8 mouse cellular contexts compared by ENCODE assay signal in the genomic region with DNA sequence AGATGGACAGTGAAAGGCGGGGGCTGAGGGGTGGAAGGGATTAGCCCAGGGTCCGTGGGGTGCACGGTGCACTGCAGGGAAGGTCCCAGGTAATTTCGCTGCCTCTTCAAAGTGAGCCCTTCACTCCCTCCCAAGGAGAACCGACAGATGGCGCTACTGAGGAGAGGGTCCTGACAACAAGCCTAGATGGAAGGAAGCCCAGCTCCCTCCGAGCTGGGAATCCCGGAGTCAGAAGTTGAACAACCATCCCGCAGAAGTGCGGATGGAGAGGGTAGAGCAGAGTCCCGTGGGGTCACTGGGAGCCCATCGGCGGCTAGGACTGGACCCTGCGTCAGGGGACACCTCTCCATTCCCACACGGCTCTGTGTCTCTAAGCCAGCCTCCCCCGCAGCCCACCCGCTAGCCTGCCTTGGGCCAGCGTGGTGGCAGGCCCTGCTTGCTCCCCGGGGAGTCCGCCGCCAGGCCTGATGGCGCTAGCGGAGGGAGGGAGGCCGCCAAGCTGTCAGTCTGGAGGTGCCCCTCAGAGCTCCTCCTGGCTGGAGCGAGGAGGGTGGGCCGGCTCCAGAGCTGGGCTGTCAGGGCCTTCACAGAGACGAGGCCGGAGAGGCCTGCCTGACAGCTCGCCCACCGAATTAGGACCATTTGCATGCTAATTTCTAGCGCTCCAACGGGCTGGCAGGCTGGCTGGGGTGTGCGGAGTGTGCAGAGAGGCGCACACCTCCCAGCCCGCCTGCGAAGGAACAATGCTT.
DNase-seq lines count a peak whose midpoint lies in the region; ATAC-seq and TF ChIP-seq lines count a peak whose summit lies in the region.

No protein-coding gene starts in this region.

- WGBS in heart, postnatal 0 days = 2% methylated on average over 36 of the region's 36 CpGs
- WGBS in lung, embryonic 16.5 days = 2% methylated on average over 36 of the region's 36 CpGs

- TF ChIP-seq EP300 in heart, postnatal 0 days (IDR thresholded peaks at IDR 0.05; ENCODE audit: low read depth) = no peak

- ATAC-seq in heart, postnatal 0 days (ENCODE audit: insufficient read depth, low read depth) = no peak; the same call in 1 of the 2 replicates
- peak; percentile 64 for ATAC-seq in lung, embryonic 16.5 days (ENCODE audit: low read depth)
- no peak for ATAC-seq in megakaryocyte progenitor cell, adult 5-6 weeks (replicated peaks; ENCODE audit: poor library complexity)

- H3K27ac ChIP-seq in ES-E14 (ENCODE audit: insufficient read depth, low read depth, low read length, poor library complexity, severe bottlenecking) = no peak overlapping the region
- H3K27ac ChIP-seq in heart, postnatal 0 days (ENCODE audit: low read depth) = no peak overlapping the region
- H3K27ac ChIP-seq in lung, embryonic 16.5 days (ENCODE audit: low read length) = no peak overlapping the region

- no peaks in the 10 kb centered on the region for H3K9me3 ChIP-seq in ES-E14 (ENCODE audit: control insufficient read depth, insufficient read depth, low read depth, low read length)
- H3K9me3 ChIP-seq in heart, postnatal 0 days (replicated peaks; ENCODE audit: control insufficient read depth, low read length) = no peaks in the 10 kb centered on the region
- no peaks in the 10 kb centered on the region for H3K9me3 ChIP-seq in lung, embryonic 16.5 days (ENCODE audit: control insufficient read depth, low read length)

- peak; percentile 94 for DNase-seq in ES-E14 (ENCODE audit: low read depth, low spot score)
- peak; percentile 19 to 67 for DNase-seq in adrenal gland, adult (ENCODE audit: inconsistent age in 2 of 2, low spot score in 1 of 2)
- peak; percentile 65 for DNase-seq in embryo, embryonic 11.5 days (ENCODE audit: low read depth, low spot score)
- peak; percentile 31 for DNase-seq in heart, postnatal 0 days (ENCODE audit: low spot score)
- DNase-seq in kidney, postnatal 4 days = peak; percentile 84 to 86
- DNase-seq in right cerebral cortex, adult 18-20 months = peak; percentile 33

- 0 out of 2 replicates have a peak, but pooled peaks cover 5% of the 10 kb centered on the region for H3K27me3 ChIP-seq in heart, postnatal 0 days (ENCODE audit: control insufficient read depth, insufficient read depth, low read length)
- H3K27me3 ChIP-seq in lung, embryonic 16.5 days (ENCODE audit: control insufficient read depth, insufficient read depth, low read depth, low read length) = 0 out of 2 replicates have a peak, but pooled peaks cover 2% of the 10 kb centered on the region

- no peaks in the 10 kb centered on the region for H3K36me3 ChIP-seq in ES-E14 (ENCODE audit: control insufficient read depth, insufficient read depth, low read length, poor library complexity, severe bottlenecking)
- H3K36me3 ChIP-seq in heart, postnatal 0 days (replicated peaks; ENCODE audit: control insufficient read depth, insufficient read depth, low read length) = no peaks in the 10 kb centered on the region
- H3K36me3 ChIP-seq in lung, embryonic 16.5 days (ENCODE audit: control insufficient read depth, insufficient read depth, low read length) = no peaks in the 10 kb centered on the region

- peak overlapping the region; percentile 42 for H3K9ac ChIP-seq in ES-E14 (ENCODE audit: insufficient read depth, low read depth, low read length, poor library complexity, severe bottlenecking)
- no peak overlapping the region for H3K9ac ChIP-seq in heart, postnatal 0 days (replicated peaks; ENCODE audit: low read depth, low read length)
- peak overlapping the region; percentile 41 for H3K9ac ChIP-seq in lung, embryonic 16.5 days (ENCODE audit: low read length)

- in situ Hi-C loops in ES-E14 (cut with MboI; ENCODE audit: low sequenced_read_pairs in 2 of 2, unreplicated experiment in 2 of 2) = no loop called here

- H3K4me2 ChIP-seq in heart, postnatal 0 days (ENCODE audit: low read depth, low read length) = peak overlapping the region; percentile 66
- peak overlapping the region; percentile 59 for H3K4me2 ChIP-seq in lung, embryonic 16.5 days (ENCODE audit: low read depth, low read length)

- peak; percentile 55 for TF ChIP-seq CTCF in heart, postnatal 0 days (IDR thresholded peaks at IDR 0.05; ENCODE audit: low read depth)

- H3K4me3 ChIP-seq in ES-E14 (ENCODE audit: insufficient read depth in 1 of 2, low read depth in 1 of 2, low read length in 2 of 2, poor library complexity in 1 of 2, severe bottlenecking in 1 of 2) = peak overlapping the region; percentile 55 to 57
- H3K4me3 ChIP-seq in heart, postnatal 0 days (ENCODE audit: low read depth, low read length) = peak overlapping the region; percentile 35
- H3K4me3 ChIP-seq in lung, embryonic 16.5 days (ENCODE audit: low read length) = peak overlapping the region; percentile 38

- peaks cover 2 to 22% of the 10 kb centered on the region in 2 experiments; a peak in 1 of 4 replicates for H3K4me1 ChIP-seq in ES-E14 (ENCODE audit: control insufficient read depth in 2 of 2, insufficient read depth in 2 of 2, low read length in 2 of 2, poor library complexity in 1 of 2)
- H3K4me1 ChIP-seq in heart, postnatal 0 days (ENCODE audit: control insufficient read depth, insufficient read depth) = no peaks in the 10 kb centered on the region
- H3K4me1 ChIP-seq in lung, embryonic 16.5 days (replicated peaks; ENCODE audit: control insufficient read depth, insufficient read depth, low read length) = no peaks in the 10 kb centered on the region

TF ChIP-seq in ES-E14, 5 proteins besides CTCF, POLR2A, EP300 and RAD21:
- TF ChIP-seq MAFK (IDR thresholded peaks at IDR 0.05; ENCODE audit: insufficient read depth, low read depth, low read length) (no peak), CHD2 (IDR thresholded peaks at IDR 0.05; ENCODE audit: low read depth, low read length) (no peak), ZC3H11A (IDR thresholded peaks at IDR 0.05; ENCODE audit: borderline replicate concordance, low read depth, low read length) (no peak), HCFC1 (IDR thresholded peaks at IDR 0.05; ENCODE audit: borderline replicate concordance, insufficient read depth, low read length) (no peak), ZNF384 (IDR thresholded peaks at IDR 0.05; ENCODE audit: low read depth, low read length) (no peak)

Comparison
In these comparisons a context has a peak if more than half of its experiments do, and no peak if none do; other contexts are left out.
1. DNase-seq: peak in every context shown above with its lines; median percentile 94 in ES-E14; 85 in kidney, postnatal 4 days; 65 in embryo, embryonic 11.5 days; 43 in adrenal gland, adult; 33 in right cerebral cortex, adult 18-20 months; 31 in heart, postnatal 0 days.